Mouse (Mus musculus) spleen, adult 2 months (tissue): ENCODE measurements around the gene Tab1. TPM values are rescaled to one million over a fixed set of nuclear protein-coding genes. Genes with fewer than 3 reads are reported as not detected.

Source experiments
- DNase-seq, 2 experiments: peaks; one replicate each; pipeline versions ENCODE4 v3.0.0 to v3.0.0-alpha.2; 2012 to 2021; ENCODE audit warnings: low spot score in 2 of 2, low read depth in 1 of 2
- H3K27ac ChIP-seq: fragments of 200-500 bp; 2 replicates; pipeline ENCODE4 v1.5.1; 2012; ENCODE audit warnings: low read length, inconsistent platforms; ENCODE audit not compliant: insufficient read depth
- H3K27me3 ChIP-seq: fragments of 200-500 bp; 2 replicates; pipeline ENCODE4 v1.6.1; 2012; ENCODE audit warnings: mild to moderate bottlenecking, moderate library complexity, low read length, inconsistent platforms; ENCODE audit not compliant: control insufficient read depth, insufficient read depth
- H3K36me3 ChIP-seq: fragments of 200-500 bp; 2 replicates; pipeline ENCODE4 v1.6.1; 2012; ENCODE audit warnings: mild to moderate bottlenecking, low read length, inconsistent platforms; ENCODE audit not compliant: control insufficient read depth, insufficient read depth
- H3K4me1 ChIP-seq: fragments of 200-500 bp; 2 replicates; pipeline ENCODE4 v1.6.1; 2011; ENCODE audit warnings: inconsistent platforms; ENCODE audit not compliant: control insufficient read depth, insufficient read depth, insufficient read length
- H3K4me3 ChIP-seq: fragments of 200-500 bp; 2 replicates; pipeline ENCODE4 v1.5.1; 2011; ENCODE audit warnings: mild to moderate bottlenecking, inconsistent platforms; ENCODE audit not compliant: insufficient read depth, insufficient read length; ENCODE audit errors: extremely low read depth
- CTCF ChIP-seq: fragments of 200-500 bp; IDR thresholded peaks from 2 replicates; pipeline ENCODE4 v1.5.1; 2011; ENCODE audit warnings: mild to moderate bottlenecking, inconsistent platforms; ENCODE audit not compliant: insufficient read depth, insufficient read length, insufficient replicate concordance; ENCODE audit errors: extremely low read depth
- POLR2A ChIP-seq: fragments of 200-500 bp; IDR thresholded peaks from 2 replicates; pipeline ENCODE4 v1.6.1; 2011; ENCODE audit warnings: low read depth, low read length, inconsistent platforms
- WGBS: fragments of 180-500 bp; shearing (Covaris S2); methylation state at CpG from one replicate; pipeline ENCODE4 v1.1.7; 2018; 5-methylcytosine and 5-hydroxymethylcytosine counted together
- polyA plus RNA-seq: library from polyadenylated mRNA; depleted of rRNA; stranded (reverse); fragments of >200 nt; gene quantifications from 2 replicates; pipeline ENCODE4 v1.2.3, GENCODE M21; 2012; rRNA removed

Tab1 gene
- polyA plus RNA-seq, 1 experiment: 16.1 TPM

- no peak overlapping the region for H3K4me3 ChIP-seq
- TF ChIP-seq POLR2A (no peak), CTCF (no peak)
- DNase-seq: no peak
These were observed 59.9 kb downstream of the Tab1 start for GRCm38 (mm10) chr15:80192847-80193246.

GRCm38 (mm10) chr15:80199556-80199955 is 66.6 kb downstream of the Tab1 start:
- no peaks in the 10 kb centered on the region for H3K36me3 ChIP-seq
- TF ChIP-seq CTCF (no peak), POLR2A (no peak)
- WGBS: 97% methylated on average over 2 of the region's 2 CpGs
- no peak for DNase-seq
- H3K27me3 ChIP-seq: no peaks in the 10 kb centered on the region
- no peak overlapping the region for H3K4me3 ChIP-seq
- no peak overlapping the region for H3K27ac ChIP-seq
- H3K4me1 ChIP-seq: no peaks in the 10 kb centered on the region

More at GRCm38 (mm10) chr15:80192847-80193246, 59.9 kb downstream of the Tab1 start:
- Histone ChIP-seq H3K4me1 (peaks cover 3% of the 10 kb centered on the region; the same call in 1 of the 2 replicates), H3K27me3 (no peaks in the 10 kb centered on the region), H3K36me3 (no peaks in the 10 kb centered on the region), H3K27ac (no peak overlapping the region)
- WGBS: 49% methylated on average over 7 of the region's 7 CpGs

DNA sequence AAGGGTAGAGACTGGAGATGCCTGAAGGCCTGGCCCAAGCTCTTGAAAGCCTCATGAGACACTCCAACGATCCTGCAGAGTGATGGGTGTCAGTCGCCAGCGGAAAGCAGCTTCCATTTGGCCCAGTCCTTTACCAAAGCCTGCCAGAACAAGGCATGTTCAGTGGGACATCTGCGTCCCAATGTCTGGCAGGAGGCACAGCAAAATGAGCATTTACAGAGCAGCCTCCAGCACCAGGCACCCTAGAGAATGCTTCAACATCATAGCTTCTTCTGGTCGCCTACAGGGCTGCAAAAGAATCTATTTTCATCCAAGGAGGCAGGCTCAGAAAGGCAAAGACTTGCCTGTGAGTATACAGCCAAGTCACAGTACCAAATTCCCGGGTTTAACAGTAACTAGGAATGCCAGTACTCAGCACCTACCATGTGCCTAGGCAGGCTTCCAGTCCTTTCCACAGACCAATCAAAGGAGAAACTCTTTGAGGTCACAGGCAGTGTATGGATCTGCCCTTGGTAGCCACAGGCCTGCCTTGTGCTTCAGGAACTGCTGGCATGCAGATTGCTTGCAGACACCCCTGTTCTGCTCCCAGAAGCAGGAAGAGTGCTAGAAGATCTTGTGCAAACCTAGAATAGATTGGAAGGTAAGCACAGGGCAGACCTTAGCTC is 69.3 kb downstream of the Tab1 start:
- TF ChIP-seq POLR2A (no peak), CTCF (no peak)
- no peak for DNase-seq
- no peak overlapping the region for H3K4me3 ChIP-seq
- H3K36me3 ChIP-seq: no peaks in the 10 kb centered on the region
- no peaks in the 10 kb centered on the region for H3K27me3 ChIP-seq
- 80% methylated on average over 6 of the region's 6 CpGs for WGBS
- no peaks in the 10 kb centered on the region for H3K4me1 ChIP-seq
- no peak overlapping the region for H3K27ac ChIP-seq

DNA sequence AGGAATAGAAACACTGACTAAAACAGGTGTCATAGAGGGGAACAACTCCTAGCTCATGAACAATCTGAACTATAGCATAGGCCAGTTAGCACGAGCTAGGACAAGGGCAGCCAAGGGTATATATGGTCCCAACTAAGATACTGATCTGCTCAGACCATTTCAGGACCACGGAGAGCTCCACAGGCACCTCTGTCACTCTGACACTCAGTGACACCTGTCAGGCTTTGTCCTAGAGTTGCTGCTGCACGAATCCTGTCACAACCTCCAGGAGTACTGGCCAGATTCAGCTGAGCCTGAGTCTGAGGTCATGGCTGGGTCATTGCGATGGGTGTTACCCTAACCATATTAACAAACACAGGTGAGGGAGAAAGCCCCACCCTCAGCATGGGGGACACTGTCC is 70.5 kb downstream of the Tab1 start:
- Histone ChIP-seq H3K27me3 (no peaks in the 10 kb centered on the region), H3K4me3 (no peak overlapping the region), H3K27ac (no peak overlapping the region), H3K36me3 (no peaks in the 10 kb centered on the region), H3K4me1 (no peaks in the 10 kb centered on the region)
- TF ChIP-seq POLR2A (no peak), CTCF (no peak)
- DNase-seq: peak in 1 of 2 experiments; percentile 19
- 25% methylated on average over 4 of the region's 4 CpGs for WGBS

DNA sequence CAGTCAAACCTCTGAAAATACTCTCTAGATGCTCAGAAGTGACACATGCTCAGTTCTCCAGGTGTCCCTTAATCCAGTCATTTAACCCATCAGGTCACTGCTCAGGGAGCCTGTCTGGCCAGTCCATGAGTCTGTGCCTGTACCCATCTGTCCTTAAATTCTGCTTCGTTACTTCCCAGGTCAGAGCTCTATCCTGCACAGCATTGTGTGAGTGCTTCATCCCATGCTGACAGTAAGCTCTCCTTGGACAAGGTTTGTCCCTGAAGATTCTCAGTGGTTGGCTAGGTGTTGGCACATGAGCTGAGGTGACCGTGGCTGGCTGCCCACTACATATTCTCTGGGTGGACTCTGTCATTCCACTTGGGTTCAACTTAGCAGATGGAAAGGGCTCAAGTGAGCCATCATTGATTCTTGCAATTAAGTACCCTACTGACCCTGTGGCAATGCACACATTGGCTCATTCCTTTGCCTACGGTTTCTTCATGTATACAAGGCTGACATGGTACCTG is 73.2 kb downstream of the Tab1 start:
- Histone ChIP-seq H3K4me1 (no peaks in the 10 kb centered on the region), H3K36me3 (no peaks in the 10 kb centered on the region), H3K27me3 (no peaks in the 10 kb centered on the region), H3K27ac (no peak overlapping the region), H3K4me3 (no peak overlapping the region)
- TF ChIP-seq CTCF (no peak), POLR2A (no peak)
- DNase-seq: no peak
- WGBS: 79% methylated on average over 3 of the region's 3 CpGs

- TF ChIP-seq POLR2A: no peak
- TF ChIP-seq CTCF: no peak
- H3K36me3 ChIP-seq: no peaks in the 10 kb centered on the region
- no peaks in the 10 kb centered on the region for H3K27me3 ChIP-seq
- no peaks in the 10 kb centered on the region for H3K4me1 ChIP-seq
- DNase-seq: no peak
- no peak overlapping the region for H3K4me3 ChIP-seq
- H3K27ac ChIP-seq: no peak overlapping the region
- 81% methylated on average over 4 of the region's 4 CpGs for WGBS
These were observed 75.5 kb downstream of the Tab1 start for GRCm38 (mm10) chr15:80208446-80208845.

Other genes with a start within 250 kb of the Tab1 start
- gene Apobec3, start 241.5 kb upstream of the Tab1 start, polyA plus RNA-seq: 99.9 and 104 TPM in 2 replicates
- gene Cbx7, start 162.0 kb upstream of the Tab1 start, polyA plus RNA-seq: 82.9 and 95.8 TPM in 2 replicates
- gene Pdgfb, start 118.2 kb upstream of the Tab1 start, polyA plus RNA-seq: 14.5 and 17.5 TPM in 2 replicates
- gene Syngr1, start 41.8 kb upstream of the Tab1 start, polyA plus RNA-seq: 9.9 and 13.5 TPM in 2 replicates
- gene Rpl3, start 41.3 kb upstream of the Tab1 start, polyA plus RNA-seq: 550 and 833 TPM in 2 replicates
- gene Mgat3, start 40.6 kb downstream of the Tab1 start, polyA plus RNA-seq: 2.9 and 3.4 TPM in 2 replicates
- gene Mief1, start 100.9 kb downstream of the Tab1 start, polyA plus RNA-seq: 11.7 and 13.1 TPM in 2 replicates
- not detected in 2 replicates for gene AC140267.1, start 102.7 kb downstream of the Tab1 start, polyA plus RNA-seq
- 101 and 146 TPM in 2 replicates for gene Atf4, start 122.1 kb downstream of the Tab1 start, polyA plus RNA-seq
- 10.4 and 17.7 TPM in 2 replicates for gene Rps19bp1, start 131.2 kb downstream of the Tab1 start, polyA plus RNA-seq
- gene Cacna1i, start 154.1 kb downstream of the Tab1 start, polyA plus RNA-seq: 18.9 and 23.7 TPM in 2 replicates